Mouse (Mus musculus) heart, postnatal 0 days (tissue): ENCODE results near the gene Rab31.

Experiments used
- CTCF ChIP-seq: IDR thresholded peaks from 2 replicates; pipeline ENCODE4 v1.5.1; 2016; ENCODE audit warnings: antibody characterized with exemption, control low read depth, low read depth
- EP300 ChIP-seq: IDR thresholded peaks from 2 replicates; pipeline ENCODE4 v1.6.1; 2016; ENCODE audit warnings: antibody characterized with exemption, low read depth

DNA sequence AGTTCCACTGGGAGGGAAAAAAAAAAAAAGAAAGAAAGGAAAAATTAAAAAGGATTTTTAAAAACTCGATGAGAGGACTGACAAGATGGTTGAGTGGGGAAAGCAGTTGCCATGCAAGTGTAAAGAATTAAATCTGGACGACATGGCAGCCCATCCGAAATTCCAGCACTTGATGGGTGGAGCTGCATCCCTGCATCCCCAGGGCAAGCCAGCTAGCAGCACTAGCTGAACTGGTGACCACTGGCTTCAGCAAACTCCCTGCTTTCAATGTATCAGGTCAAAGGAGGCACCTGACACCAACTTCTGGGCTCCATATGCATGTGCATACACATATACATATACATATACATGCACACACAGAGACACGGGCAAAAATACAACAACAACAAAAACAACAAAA is 80.3 kb downstream of the Rab31 start:
- TF ChIP-seq CTCF (no peak), EP300 (no peak)
